Mouse (Mus musculus) ES-CJ7 (cell line): ENCODE measurements around the gene Sema6d.

Experiments
- DNase-seq: peaks from one replicate; pipeline ENCODE4 v3.0.0; 2011; ENCODE audit warnings: low read depth, low spot score

Gene Sema6d

GRCm38 (mm10) chr2:124171718-124172117 is 81.9 kb downstream of the Sema6d start:
- DNase-seq: no peak

DNA sequence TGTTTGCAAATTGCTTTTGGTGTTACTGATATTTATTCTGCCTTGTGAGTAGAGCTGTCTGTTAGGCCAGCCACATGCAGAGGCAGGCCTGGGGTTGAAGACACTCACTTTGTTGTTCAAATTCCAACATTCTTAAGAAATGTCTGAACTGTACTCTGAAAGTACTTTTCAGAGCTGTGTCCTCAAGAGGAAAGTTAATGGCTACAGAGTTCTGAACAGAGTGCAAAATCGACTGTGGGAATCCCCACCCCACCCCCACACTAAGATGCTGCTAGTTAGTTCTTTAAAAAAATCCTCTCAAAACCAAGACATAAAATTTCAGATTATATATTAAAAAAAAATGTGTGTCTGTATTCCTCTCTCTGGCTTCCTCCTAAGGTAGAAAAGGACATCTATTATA is 86.5 kb downstream of the Sema6d start:
- no peak for DNase-seq

GRCm38 (mm10) chr2:124176711-124177169 is 87.0 kb downstream of the Sema6d start:
- no peak for DNase-seq

DNA sequence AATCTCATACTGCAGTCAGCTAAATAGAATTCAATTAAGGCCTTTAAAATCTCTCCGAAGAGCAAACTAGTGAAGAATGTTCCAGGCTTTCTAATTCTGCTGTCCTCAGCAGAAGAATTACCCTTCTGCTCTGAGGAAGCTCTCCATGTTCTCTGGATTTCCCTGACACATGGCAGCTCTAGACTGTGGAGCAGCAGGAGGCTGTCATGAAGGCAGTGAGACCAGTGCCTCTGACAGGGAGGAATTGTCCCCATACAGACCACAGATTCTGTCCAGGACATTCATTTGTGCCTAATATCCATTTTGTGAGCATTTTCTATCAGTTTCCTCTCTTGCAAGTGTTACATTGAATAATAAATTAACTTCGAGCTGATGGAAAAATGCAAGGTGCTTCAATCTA is 99.5 kb downstream of the Sema6d start:
- no peak for DNase-seq

GRCm38 (mm10) chr2:124194041-124194440 is 104.3 kb downstream of the Sema6d start:
- no peak for DNase-seq

GRCm38 (mm10) chr2:124201493-124201892 is 111.7 kb downstream of the Sema6d start:
- DNase-seq: no peak

GRCm38 (mm10) chr2:124202475-124202990 is 112.8 kb downstream of the Sema6d start:
- DNase-seq: no peak

GRCm38 (mm10) chr2:124205811-124206210 is 116.0 kb downstream of the Sema6d start:
- no peak for DNase-seq

GRCm38 (mm10) chr2:124208251-124208650 is 118.5 kb downstream of the Sema6d start:
- no peak for DNase-seq

DNA sequence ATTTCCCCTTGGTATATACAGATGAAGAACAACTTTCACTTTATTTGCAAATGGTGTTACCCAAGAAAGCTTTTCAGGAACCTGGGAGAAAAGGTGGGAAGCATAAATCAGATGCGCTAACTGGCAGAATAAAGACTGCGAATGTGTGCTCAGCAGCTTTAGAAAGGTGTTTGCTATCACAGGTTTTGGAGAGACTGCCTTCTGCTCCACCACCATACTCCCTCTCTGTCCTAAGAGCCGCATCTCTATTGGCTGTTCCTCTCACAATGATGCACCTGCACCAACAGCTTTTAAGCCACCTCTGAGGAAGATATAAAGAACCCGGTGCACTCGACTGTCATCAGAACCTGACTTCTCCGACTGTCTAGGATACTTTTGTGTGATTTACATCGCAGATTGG is 133.8 kb downstream of the Sema6d start:
- DNase-seq: no peak

DNA sequence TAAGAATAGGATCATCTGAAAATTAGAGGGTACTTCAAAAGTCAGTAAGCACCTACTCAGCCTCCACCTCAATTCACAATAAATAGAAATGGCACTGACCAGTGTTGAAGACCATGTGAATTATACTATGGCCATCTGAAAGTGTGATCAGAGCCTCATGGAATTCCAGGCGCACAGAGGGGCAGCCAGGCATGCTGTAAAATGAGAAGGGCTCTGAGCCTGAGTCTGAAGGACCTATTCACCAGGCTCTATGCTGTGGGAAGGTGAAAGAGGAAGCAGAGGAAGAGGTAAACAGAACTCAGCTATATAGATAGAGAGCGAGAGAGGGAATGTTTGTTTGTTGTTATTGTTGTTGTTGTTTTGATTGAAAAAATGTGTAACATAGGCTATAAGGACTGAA is 134.6 kb downstream of the Sema6d start:
- no peak for DNase-seq

GRCm38 (mm10) chr2:124234636-124235221 is 145.0 kb downstream of the Sema6d start:
- peak; percentile 42 for DNase-seq

GRCm38 (mm10) chr2:124235237-124236055 is 145.7 kb downstream of the Sema6d start:
- peak; percentile 32 for DNase-seq

GRCm38 (mm10) chr2:124236831-124237230 is 147.1 kb downstream of the Sema6d start:
- DNase-seq: no peak

- no peak for DNase-seq
Measured at GRCm38 (mm10) chr2:124243608-124244007, 153.8 kb downstream of the Sema6d start.

DNA sequence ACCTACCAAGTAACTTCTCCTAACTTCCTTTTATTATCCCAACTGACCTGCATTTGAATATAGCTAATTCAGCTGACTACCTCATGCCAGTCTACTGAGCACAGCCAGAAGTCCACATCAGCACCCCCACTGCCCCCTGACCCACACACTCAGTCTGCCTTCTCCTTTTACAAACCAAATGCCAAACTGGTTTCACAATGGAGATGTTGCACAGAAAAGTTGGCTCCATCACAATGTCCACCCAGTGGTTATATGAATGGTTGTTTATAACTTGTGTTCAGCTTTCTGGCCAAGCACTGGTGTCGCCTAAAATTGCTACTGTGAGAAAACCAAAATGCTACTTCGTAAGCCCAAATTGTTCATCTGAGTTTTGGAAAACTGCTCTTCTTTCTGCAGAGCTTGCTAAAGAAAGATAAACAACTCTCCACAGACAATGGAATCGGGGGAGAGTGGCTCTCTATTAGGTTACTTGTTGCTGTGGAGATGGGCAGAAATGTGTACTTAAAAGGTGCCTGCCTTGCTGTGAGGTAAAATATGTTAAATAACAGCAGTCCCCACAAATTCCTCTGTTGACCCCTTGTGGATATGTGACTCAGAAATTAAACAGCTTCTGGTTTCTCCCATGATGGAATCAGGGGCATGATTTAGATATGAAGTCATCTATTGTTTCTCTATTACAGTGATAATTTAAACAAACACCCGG is 154.9 kb downstream of the Sema6d start:
- DNase-seq: no peak

DNA sequence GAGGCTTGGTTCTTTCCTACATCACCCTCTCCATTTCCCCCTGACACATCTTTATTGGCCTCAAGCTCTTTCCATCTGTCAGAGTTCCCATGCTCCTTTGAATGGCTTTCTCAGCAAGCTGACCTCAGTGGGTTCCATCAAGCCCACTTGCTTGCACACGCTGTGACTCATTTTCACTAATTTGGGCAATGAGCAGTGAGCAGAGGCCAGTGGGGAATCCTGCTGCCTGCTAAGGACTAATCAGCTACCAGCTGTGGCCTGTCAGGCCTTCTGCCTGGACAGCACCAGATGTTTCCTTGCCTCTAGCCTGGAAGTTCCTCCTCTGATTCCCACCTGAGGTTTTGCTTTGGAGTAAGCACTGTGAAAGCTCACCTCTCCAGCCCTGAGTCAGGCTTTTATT is 168.3 kb downstream of the Sema6d start:
- DNase-seq: no peak

- no peak for DNase-seq
Measured at GRCm38 (mm10) chr2:124264309-124264708, 174.5 kb downstream of the Sema6d start.

DNA sequence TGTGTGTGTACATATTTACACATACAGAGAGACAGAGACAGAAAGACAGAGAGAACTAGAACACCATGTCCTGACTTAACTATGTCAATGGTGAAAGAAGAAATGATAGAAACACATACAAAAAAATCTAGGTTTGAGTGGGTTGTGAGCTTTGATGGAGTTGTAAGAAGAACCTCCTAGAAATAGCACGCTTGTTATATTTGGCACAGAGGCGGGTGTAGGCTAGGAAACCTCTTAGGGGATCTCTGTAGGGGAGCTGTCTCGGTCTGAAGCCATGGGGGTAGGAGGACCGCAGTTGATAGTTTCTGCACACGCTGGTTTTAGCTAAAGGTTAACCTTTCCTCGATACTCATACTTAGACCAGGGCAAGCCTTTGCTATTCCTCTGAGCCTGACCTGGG is 181.4 kb downstream of the Sema6d start:
- DNase-seq: no peak

GRCm38 (mm10) chr2:124277492-124277891 is 187.7 kb downstream of the Sema6d start:
- DNase-seq: no peak

GRCm38 (mm10) chr2:124285109-124285508 is 195.3 kb downstream of the Sema6d start:
- DNase-seq: no peak

- DNase-seq: peak; percentile 18
Measured at GRCm38 (mm10) chr2:124289356-124289755, 199.6 kb downstream of the Sema6d start.
